Mouse (Mus musculus) midbrain, postnatal 0 days (tissue): ENCODE data around the gene Ndufaf5. TPM values are rescaled to one million over a fixed set of nuclear protein-coding genes. Genes with fewer than 3 reads are reported as not detected.

Experiments
- ATAC-seq: fragments of 200-750 bp; cut with Nextera tagmentation; 2 replicates; pipeline ENCODE4 v1.8.0; 2017; ENCODE audit warnings: moderate number of reproducible peaks, mild to moderate bottlenecking, moderate TSS enrichment, moderate library complexity; ENCODE audit not compliant: low FRiP score
- DNase-seq: peaks from one replicate; pipeline ENCODE4 v3.0.0-alpha.2; 2015; ENCODE audit warnings: low spot score
- H3K27ac ChIP-seq: fragments of 300-500 bp; sonication (generic); 2 replicates; pipeline ENCODE4 v1.5.1; 2014; ENCODE audit warnings: low read depth, mild to moderate bottlenecking, low read length, mixed read lengths
- H3K27me3 ChIP-seq: fragments of 300-500 bp; sonication (generic); 2 replicates; pipeline ENCODE4 v1.6.1; 2014; ENCODE audit warnings: low read length, control low read depth, mixed read lengths; ENCODE audit not compliant: insufficient read depth
- H3K36me3 ChIP-seq: fragments of 300-500 bp; sonication (generic); 2 replicates; pipeline ENCODE4 v1.6.1; 2014; ENCODE audit warnings: low read length, control low read depth, mixed read lengths; ENCODE audit not compliant: insufficient read depth
- H3K4me1 ChIP-seq: fragments of 300-500 bp; sonication (generic); 2 replicates; pipeline ENCODE4 v1.6.1; 2014; ENCODE audit warnings: mild to moderate bottlenecking, control low read depth, antibody characterized with exemption, low read length, mixed read lengths; ENCODE audit not compliant: insufficient read depth
- H3K4me2 ChIP-seq: fragments of 300-500 bp; sonication (generic); 2 replicates; pipeline ENCODE4 v1.6.1; 2014; ENCODE audit warnings: low read depth, mild to moderate bottlenecking, low read length, mixed read lengths; ENCODE audit not compliant: poor library complexity, severe bottlenecking
- H3K4me3 ChIP-seq: fragments of 300-500 bp; sonication (generic); 2 replicates; pipeline ENCODE4 v1.5.1; 2014; ENCODE audit warnings: low read depth, mild to moderate bottlenecking, low read length, moderate library complexity
- H3K9ac ChIP-seq: fragments of 300-500 bp; sonication (generic); replicated peaks from 2 replicates; pipeline ENCODE4 v1.6.1; 2014; ENCODE audit warnings: mild to moderate bottlenecking, low read length, moderate library complexity, mixed read lengths; ENCODE audit not compliant: poor library complexity, severe bottlenecking
- H3K9me3 ChIP-seq: fragments of 300-500 bp; sonication (generic); 2 replicates; pipeline ENCODE4 v1.6.1; 2016; ENCODE audit warnings: low read length, control low read depth
- CTCF ChIP-seq: IDR thresholded peaks from 2 replicates; pipeline ENCODE4 v1.5.1; 2016; ENCODE audit warnings: antibody characterized with exemption, mild to moderate bottlenecking
- WGBS: fragments of 180-500 bp; shearing (Covaris S2); extraction: QIAGEN DNeasy Blood & Tissue Kit; methylation state at CpG from one replicate; pipeline ENCODE4 v1.1.7; 2014; 5-methylcytosine and 5-hydroxymethylcytosine counted together
- polyA plus RNA-seq: library from polyadenylated mRNA; unstranded; fragments of >200 nt; fragmentation: Nextera tagmentation; extraction: Ambion mirVana; gene quantifications from 2 replicates; pipeline ENCODE4 v1.2.1, GENCODE M21; 2015
- total RNA-seq: library from RNA; depleted of rRNA; stranded (reverse); fragments of >200 nt; gene quantifications from 2 replicates; pipeline ENCODE4 v1.2.3, GENCODE M21; 2014

Ndufaf5 gene
- total and polyA plus RNA-seq, 2 experiments from 2014 or later = 33.0 to 59.1 TPM

DNA sequence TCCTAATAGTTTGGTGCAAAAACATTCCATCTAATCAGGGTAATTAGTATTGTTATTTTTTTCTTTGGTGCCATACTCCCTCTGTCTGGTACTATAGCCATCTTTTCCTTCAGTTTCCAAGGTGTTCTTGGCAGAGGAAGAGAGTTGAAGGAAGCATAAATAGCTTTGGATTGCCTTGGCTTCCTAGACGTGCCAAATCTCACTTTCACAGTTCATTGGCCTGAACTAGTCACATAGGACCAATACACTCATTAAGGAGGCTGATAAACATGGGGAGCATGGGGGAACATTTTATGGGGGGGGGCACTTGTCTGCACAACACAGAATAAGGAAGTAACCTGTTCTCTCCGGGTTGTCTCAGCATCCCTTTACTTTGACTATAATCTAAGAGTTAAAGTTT is 45.0 kb downstream of the Ndufaf5 start:
- no peak for ATAC-seq
- Histone ChIP-seq H3K9me3 (no peaks in the 10 kb centered on the region), H3K27ac (no peak overlapping the region), H3K4me3 (no peak overlapping the region), H3K4me2 (no peak overlapping the region), H3K9ac (no peak overlapping the region), H3K36me3 (no peaks in the 10 kb centered on the region), H3K27me3 (no peaks in the 10 kb centered on the region), H3K4me1 (no peaks in the 10 kb centered on the region)
- 77% methylated on average over 2 of the region's 2 CpGs for WGBS
- TF ChIP-seq CTCF = no peak
- DNase-seq = no peak

DNA sequence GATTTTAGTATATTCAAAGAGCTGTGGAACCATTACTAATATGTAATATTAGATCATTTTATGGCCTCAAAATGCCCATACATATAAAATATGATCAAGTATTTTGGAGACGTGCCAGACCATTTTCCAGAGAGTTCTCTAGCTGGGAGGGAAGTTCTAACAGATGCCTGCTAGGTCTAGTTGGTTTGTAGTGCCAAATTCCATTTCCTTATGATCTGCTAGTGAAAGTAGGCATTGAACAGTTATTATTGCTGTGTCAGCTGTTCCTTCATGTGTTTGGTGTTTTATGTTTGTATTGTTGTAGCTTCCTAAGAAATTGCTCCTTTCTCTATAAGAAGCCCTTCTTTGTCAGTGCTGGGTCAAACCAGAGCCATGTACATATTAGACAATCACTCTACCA is 45.5 kb downstream of the Ndufaf5 start:
- Histone ChIP-seq H3K9ac (no peak overlapping the region), H3K9me3 (no peaks in the 10 kb centered on the region), H3K4me2 (no peak overlapping the region), H3K36me3 (no peaks in the 10 kb centered on the region), H3K4me1 (no peaks in the 10 kb centered on the region), H3K27ac (no peak overlapping the region), H3K4me3 (no peak overlapping the region), H3K27me3 (no peaks in the 10 kb centered on the region)
- TF ChIP-seq CTCF = no peak
- ATAC-seq = no peak
- 75% methylated on average over 1 of the region's 1 CpGs for WGBS
- no peak for DNase-seq

DNA sequence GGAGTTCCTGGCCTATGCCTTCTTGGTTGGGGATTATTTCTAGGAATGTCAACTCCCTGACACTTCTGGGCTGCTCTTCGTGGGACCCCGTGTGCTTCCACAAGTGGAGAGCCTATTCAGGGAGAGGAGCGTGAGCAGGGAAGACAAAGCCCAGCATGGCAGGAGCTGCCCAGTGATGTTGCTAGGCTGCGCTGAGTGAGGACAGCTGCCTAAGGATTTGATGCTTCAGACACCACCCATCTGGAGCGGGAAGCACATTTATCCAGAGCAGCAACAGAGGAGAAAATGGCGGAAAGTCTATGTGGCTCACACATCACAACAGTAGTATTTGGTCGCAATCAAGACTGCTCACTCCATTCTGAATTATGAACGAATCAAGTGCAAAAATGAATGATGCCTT is 49.9 kb downstream of the Ndufaf5 start:
- H3K27ac ChIP-seq = no peak overlapping the region
- no peak overlapping the region for H3K9ac ChIP-seq
- no peaks in the 10 kb centered on the region for H3K27me3 ChIP-seq
- H3K9me3 ChIP-seq = no peaks in the 10 kb centered on the region
- H3K4me3 ChIP-seq = no peak overlapping the region
- 46% methylated on average over 8 of the region's 8 CpGs for WGBS
- no peak overlapping the region for H3K4me2 ChIP-seq
- no peaks in the 10 kb centered on the region for H3K36me3 ChIP-seq
- ATAC-seq = no peak
- DNase-seq = no peak
- no peaks in the 10 kb centered on the region for H3K4me1 ChIP-seq
- no peak for TF ChIP-seq CTCF

DNA sequence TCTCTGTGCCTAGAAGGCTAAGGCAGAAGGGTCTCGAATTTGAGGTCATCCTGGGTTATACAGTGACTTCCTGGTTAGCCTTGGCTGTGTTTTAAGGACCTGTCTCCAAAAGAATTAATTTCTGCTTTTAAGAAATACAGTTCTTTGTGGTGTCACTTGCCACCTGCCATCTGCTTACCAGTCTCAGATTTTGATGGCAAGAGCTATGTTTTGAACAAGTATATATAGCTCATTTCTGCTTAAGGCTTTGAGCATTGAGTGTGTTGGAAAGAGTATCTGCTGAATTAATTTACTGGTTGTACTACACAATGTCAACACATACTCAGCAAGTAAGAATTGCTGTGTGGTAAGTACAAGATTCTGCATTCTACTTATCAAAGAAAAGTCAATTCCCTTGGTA is 59.8 kb downstream of the Ndufaf5 start:
- no peaks in the 10 kb centered on the region for H3K36me3 ChIP-seq
- H3K27ac ChIP-seq = no peak overlapping the region
- H3K4me1 ChIP-seq = no peaks in the 10 kb centered on the region
- no peak overlapping the region for H3K4me3 ChIP-seq
- no peak for ATAC-seq
- TF ChIP-seq CTCF = no peak
- no peak overlapping the region for H3K4me2 ChIP-seq
- H3K27me3 ChIP-seq = no peaks in the 10 kb centered on the region
- 90% methylated on average over 1 of the region's 1 CpGs for WGBS
- no peak for DNase-seq
- no peak overlapping the region for H3K9ac ChIP-seq
- no peaks in the 10 kb centered on the region for H3K9me3 ChIP-seq

DNA sequence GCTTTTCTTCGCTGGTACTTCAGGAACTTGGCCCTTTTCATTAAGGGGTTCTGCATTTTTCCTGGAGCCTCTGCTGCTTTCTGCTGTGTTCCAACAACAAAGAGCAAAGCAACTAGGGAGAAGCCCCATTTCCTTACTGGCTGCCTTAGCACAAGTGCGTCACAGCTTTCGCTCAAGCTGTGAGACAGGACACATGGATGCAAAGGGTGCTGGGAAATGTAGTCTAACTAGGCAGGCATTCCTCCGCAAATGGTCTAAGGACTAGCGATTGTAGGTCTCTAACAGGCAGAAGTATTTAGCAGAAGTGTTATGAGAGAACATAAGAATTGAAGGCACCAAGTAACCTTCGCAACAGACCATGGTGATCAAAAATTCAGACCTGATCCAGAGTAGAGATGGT is 66.8 kb downstream of the Ndufaf5 start:
- Histone ChIP-seq H3K36me3 (no peaks in the 10 kb centered on the region), H3K4me3 (no peak overlapping the region), H3K9me3 (no peaks in the 10 kb centered on the region), H3K27me3 (no peaks in the 10 kb centered on the region), H3K9ac (no peak overlapping the region), H3K4me2 (no peak overlapping the region), H3K4me1 (no peaks in the 10 kb centered on the region), H3K27ac (no peak overlapping the region)
- WGBS = 51% methylated on average over 6 of the region's 6 CpGs
- peak; percentile 52 for DNase-seq
- ATAC-seq = no peak
- no peak for TF ChIP-seq CTCF

DNA sequence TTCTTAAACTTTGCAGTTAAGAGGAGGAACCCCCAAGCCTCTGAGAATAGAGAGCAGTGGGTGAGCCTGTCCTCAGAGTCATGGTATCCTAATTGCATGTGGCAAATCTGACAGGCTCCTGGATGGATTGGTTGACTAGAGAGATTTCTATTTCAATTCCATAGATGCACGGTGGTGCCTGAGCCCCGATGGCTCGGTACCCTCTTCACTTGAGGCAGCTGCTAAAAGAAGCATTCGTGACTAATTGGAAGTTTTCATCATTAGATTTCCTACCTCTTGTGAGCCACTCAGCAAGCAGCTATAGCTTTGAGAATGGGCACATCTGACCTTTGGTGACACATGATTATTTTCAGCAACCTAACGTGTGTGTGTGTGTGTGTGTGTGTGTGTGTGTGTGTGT is 71.9 kb downstream of the Ndufaf5 start:
- Histone ChIP-seq H3K27me3 (no peaks in the 10 kb centered on the region), H3K4me1 (no peaks in the 10 kb centered on the region), H3K36me3 (no peaks in the 10 kb centered on the region), H3K4me3 (no peak overlapping the region), H3K4me2 (no peak overlapping the region), H3K27ac (no peak overlapping the region), H3K9ac (no peak overlapping the region), H3K9me3 (no peaks in the 10 kb centered on the region)
- no peak for DNase-seq
- WGBS = 38% methylated on average over 5 of the region's 5 CpGs
- no peak for TF ChIP-seq CTCF
- no peak for ATAC-seq
